Mouse (Mus musculus) testis, postnatal 14 days (tissue): ENCODE results near the gene Slc25a28.

ENCODE experiments used
- DNase-seq: peaks from one replicate; pipeline ENCODE4 v3.0.0; 2021; ENCODE audit warnings: low spot score

The Slc25a28 gene

DNA sequence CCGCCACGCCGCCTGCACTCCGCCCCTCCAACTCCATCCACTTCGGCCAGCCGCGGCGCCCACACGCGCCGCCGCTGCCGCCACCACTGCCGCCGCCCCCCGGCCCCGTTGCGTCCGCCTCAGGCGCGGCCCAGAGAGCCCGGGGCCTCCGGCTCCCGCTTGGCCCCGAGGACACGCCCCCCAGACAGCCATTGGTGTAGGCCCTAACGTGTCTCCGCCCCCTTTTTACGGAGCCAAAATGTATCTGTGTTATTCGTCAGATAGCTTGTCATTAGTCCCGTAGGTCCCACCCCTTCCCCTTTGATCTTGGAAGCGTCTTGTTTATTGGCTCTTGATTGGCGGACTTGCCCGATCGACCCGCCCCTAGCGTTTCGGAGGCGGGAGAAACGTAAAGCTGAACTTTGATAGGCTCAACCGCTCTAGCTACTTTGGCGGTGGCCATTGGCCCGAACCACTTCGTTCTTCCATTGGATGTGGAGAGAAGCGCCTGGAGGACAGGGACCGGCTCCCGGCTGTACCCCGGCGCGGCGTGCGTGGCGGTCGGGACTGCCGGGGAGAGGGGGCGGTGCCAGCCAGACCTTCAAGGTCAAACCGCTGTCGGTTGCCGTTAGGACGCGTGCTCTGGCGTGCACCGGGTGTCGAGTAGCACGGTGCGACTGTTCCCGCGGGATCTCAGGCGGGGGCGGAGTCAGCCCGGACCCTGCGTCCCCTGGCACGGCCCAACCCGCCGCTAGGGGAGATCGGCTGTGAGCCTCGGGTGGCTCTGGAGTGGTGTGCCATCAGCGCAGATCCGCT, at the start of gene Slc25a28:
TSS of gene Slc25a28 (minus strand) at position 152 of the 795 bp plus-strand sequence.
- peak; percentile 100 for DNase-seq

- no peak for DNase-seq
Observed at GRCm38 (mm10) chr19:43724194-43724593, 49.5 kb upstream of the Slc25a28 start.

DNA sequence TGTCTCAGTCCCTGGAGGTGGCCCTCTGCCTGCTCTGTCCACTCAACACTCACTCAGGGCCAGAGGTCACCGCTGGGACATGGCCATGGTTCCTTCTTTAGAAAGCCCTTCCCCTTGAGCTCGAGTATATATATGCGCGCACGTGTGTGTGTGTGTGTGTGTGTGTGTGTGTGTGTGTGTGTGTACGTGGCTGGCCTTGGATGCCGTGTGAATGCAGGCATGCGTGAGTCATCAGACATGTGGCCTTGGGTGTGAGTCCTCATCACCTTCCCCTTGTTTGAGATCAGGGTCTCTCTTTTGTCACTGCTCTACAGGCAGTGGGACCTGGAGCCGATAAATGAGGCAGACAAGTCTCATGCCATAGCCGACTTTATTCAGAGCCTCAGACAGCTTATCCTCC, 48.8 kb upstream of the Slc25a28 start:
- DNase-seq, result no peak

- no peak for DNase-seq
Observed at GRCm38 (mm10) chr19:43722891-43723290, 48.2 kb upstream of the Slc25a28 start.

- no peak for DNase-seq
Observed at GRCm38 (mm10) chr19:43720061-43720460, 45.4 kb upstream of the Slc25a28 start.

GRCm38 (mm10) chr19:43711971-43712370, 37.3 kb upstream of the Slc25a28 start:
- no peak for DNase-seq

- DNase-seq, result no peak
Observed at GRCm38 (mm10) chr19:43711159-43711916, 36.7 kb upstream of the Slc25a28 start.

- DNase-seq, result no peak
Observed at GRCm38 (mm10) chr19:43709317-43709716, 34.6 kb upstream of the Slc25a28 start.

DNA sequence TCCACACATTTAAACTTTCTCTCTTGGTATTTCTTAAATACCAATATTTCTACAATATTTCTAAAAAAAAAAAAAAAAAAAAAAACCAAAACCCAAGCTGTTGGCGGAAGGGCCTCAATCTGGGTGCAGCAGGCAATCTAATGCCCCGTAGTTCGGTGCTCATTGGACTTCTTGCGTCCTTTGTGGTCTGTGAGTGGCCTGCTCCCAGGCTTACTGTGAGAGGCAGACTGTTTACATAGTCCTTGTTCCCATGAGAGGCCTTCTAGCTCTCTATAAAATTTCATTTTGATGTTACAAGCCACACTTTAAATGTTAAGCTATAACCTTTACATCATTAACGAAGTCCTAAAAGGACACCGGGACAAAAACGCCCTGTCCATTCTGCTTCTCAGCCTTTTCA, 33.5 kb upstream of the Slc25a28 start:
- no peak for DNase-seq

DNA sequence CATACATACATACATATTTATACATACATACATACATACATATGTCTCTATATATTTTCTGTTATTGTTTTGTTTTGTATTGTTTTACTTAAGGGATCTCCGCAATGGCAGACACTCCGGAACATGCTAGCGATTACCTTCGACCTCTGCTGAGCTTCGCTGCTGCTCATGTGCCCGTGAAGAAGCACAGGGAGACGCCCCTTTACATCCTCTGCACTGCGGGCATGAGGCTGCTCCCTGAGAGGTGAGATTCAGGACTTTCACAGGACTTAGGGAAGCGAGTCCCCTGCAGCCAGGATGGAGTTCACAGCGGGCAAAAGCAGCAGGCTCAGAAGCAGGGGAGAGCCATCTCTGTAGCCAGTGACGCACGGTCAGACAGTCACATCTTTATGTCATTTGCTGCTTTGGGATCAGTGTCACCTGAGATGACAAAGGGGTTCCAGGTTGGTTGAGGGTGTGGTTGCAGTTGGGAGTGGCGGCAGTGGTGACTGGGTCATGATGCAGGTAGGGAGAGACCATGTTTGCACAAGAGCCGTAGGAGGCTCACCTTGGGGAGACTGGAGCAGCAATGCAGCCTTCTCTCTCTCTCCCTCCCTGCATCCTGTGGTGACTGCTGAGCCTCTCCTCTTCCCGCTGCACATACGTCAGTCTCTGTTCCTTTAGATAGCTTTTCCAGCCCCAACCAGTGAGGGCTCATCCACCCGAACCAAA, 30.3 kb upstream of the Slc25a28 start:
- no peak for DNase-seq

- no peak for DNase-seq
Observed at GRCm38 (mm10) chr19:43704211-43704610, 29.5 kb upstream of the Slc25a28 start.

DNA sequence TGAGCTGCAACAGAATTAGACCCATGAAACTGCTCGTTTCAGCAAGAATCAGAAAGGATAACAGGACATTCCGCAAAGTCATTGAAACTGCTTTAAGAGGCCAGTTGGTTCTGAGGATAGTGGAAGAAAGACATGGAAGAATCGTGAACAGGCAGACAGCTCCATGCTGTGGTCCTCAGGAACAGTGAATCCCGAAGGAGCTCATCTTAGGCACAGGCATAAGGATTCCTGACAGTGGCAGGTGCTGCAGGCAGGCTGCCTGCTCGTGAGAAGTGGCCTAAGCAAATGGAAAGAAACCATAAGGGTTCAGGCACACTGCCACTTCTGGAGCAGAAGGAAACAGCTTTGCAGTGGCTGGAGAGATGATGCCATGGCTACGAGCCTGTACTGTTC, 25.1 kb upstream of the Slc25a28 start:
- DNase-seq, result no peak

DNA sequence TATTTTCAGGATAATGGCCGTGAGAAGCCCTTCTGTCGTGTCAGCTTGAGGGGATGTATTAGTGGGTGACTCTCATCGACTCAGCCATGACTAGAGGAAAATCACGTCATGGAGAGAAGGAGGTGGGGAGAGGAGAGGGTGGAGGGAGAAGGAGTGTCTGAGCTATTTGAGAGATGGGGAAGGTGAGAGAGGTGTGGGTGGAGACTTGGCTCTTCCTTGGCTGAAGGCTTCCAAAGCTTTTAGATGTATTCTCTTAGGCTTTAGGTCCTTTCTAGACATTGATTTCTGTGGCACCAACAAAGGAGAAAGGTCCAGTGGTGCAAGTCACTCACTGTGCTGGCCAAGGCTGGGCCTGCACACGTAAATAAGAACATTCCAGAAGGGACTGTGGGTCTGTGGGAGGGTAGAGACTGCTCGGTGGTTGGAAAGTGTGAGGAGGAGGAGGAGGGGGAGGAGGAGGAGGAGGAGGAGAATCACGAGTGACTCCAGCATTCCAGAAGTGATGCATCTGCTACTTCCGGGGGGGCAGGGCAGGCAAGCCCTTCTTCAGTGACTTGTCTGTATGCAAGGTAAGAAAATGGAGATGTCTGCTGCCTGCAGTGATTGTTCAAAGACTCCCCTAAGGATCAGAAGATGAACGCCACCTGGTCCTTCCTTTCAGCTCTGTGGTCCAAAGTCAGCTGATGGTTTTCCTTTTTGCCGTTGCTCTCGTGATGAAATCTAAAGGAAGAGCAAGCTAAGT, 24.5 kb upstream of the Slc25a28 start:
- DNase-seq, result no peak

GRCm38 (mm10) chr19:43697666-43698370, 23.1 kb upstream of the Slc25a28 start:
- DNase-seq, result no peak

DNA sequence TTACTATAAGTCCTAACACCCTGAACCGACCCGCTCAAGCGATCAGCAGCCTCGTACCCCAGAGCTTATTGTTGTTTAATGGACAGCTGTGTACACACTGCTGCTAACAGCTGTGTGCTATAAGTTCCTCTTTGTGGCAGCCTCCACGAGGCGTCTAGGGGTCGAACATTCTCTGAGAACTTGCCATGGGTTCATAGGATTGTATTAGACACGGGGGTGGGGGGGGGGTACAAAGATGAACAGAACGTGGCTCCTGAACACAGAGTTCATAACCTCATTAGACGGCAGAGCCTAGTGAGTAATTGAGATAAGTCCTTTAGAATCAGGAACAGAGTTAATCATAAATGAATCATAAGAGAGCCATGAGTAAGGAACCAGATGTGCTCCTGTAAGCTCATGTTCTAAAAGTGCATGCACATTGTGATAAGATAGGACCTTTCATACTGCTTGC, 20.9 kb upstream of the Slc25a28 start:
- no peak for DNase-seq

DNA sequence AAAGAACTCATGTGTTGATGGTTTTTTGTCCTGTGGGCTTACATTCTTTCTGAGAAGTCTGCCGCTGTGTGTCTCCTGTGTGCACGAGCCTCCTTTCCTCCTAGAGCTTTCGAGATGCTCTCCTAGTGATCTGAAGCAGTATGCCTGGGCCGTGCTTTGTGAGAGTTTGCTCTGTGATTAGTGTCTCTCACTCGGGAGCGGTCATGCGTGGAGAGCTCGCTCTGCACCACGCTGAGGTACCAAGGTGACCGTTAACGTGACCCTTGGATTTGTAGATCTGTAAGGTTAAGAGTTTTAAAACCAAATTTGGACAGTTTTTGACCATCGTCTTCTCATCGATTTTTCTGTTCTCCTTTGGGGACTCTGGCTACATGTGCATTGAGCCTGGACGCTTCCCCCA, 18.1 kb upstream of the Slc25a28 start:
- no peak for DNase-seq

DNA sequence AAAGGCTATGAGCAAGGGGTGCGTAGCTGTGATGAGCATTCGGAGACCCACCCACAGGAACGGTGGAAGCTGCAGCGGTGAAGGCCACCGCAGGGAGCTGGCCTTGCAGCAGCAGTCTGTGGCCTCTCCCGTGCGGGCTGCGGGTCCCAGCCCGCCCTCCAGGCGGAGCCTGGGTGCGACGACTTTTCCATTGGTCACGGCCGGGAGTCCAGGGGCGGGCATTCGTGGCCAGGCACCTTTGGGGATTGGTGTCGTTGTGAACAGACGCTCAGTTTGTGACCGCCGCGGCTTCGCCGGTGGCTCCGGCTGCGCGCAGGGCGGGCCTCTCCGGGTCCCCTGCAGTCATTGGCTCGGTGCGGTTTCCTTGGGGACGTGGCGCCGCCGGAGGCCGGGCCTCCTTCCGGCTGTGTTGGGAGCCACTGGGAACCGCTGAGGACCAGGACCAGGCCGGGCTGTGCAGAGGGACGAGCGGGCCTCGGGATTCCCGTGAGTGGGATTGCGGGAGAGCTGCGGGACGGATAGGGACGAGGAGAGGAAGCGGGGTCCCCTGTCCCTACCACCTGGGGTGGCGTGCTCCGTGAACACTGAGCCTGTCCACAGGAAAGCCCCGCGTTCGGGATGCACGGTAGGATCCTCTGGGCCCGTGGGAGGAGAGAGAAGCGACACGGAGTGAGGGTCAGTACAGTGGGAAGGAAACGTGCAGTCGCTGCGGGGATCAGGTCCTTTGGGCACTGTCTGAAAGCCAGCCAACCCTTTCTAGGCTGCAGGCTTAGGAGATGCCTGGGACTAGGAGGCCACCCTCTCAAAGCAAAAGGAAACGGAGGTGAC, 15.0 kb upstream of the Slc25a28 start, which contains the start of gene Entpd7:
TSS of gene Entpd7 (plus strand) at position 254 of the 828 bp plus-strand sequence.
- DNase-seq, result peak; percentile 90

GRCm38 (mm10) chr19:43681541-43681940, 6.9 kb upstream of the Slc25a28 start:
- no peak for DNase-seq

GRCm38 (mm10) chr19:43679474-43679981, 4.8 kb upstream of the Slc25a28 start:
- DNase-seq, result no peak

- DNase-seq, result no peak
Observed at GRCm38 (mm10) chr19:43678467-43679003, 3.9 kb upstream of the Slc25a28 start.
